Mouse (Mus musculus): ENCODE results near the gene Asb2.
A peak's percentile ranks its signal among the peaks of the same experiment; 100 is the strongest.

DNA sequence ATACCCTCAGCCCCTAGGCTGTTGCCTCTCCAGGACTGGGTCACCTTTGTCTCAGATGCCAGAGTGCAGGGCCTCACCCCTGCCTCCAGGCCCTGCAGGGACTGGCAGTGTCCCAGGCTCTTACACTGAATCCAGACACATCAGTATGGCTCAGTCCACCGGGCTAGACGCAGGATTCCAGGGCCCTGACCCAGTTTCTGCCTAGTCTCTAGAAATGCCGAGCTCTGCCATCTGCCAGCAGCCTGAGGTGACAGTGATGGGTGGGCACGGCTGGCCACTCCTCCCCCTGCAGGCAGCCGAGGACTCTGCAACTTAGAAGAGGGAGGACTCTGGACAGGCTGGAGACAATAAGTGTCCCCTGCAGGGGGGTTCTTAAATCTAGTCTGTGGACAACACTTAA, 2.3 kb downstream of the Asb2 start:
- TF ChIP-seq CTCF (IDR thresholded peaks at IDR 0.05; ENCODE audit: low read depth, low read length) (peak; percentile 34; the same call in 1 of the 2 replicates), POLR2A (IDR thresholded peaks at IDR 0.05; ENCODE audit: extremely low read depth, insufficient read depth, low read length) (no peak)

Data from liver, adult 2 months (tissue).